Mouse (Mus musculus) heart, adult 8-10 months (tissue): Measurements from ENCODE around the gene Pdlim5. TPM values are rescaled to one million over a fixed set of nuclear protein-coding genes. Genes with fewer than 3 reads are reported as not detected.
A peak's percentile ranks its signal among the peaks of the same experiment; 100 is the strongest.
"Not testable (repeated sequence)": the region's sequence is repeated elsewhere in the genome, so short reads cannot be mapped to it uniquely, and the experiment has no call there.

ENCODE experiments used
- DNase-seq: peaks from one replicate; pipeline ENCODE4 v3.0.0; 2022; ENCODE audit warnings: low spot score
- total RNA-seq, 4 experiments: library from RNA; stranded (reverse); gene quantifications; 2 replicates each; pipeline ENCODE4 v1.2.4; 2022

Gene Pdlim5
- 100 to 1,000 TPM; 698 to 745 (median 734) TPM for total RNA-seq

- DNase-seq = peak; percentile 97
These were observed at the start of gene Pdlim5 for GRCm38 (mm10) chr3:142395520-142396193. Gene Pdlim5 (minus strand): TSS chr3:142395696.

GRCm38 (mm10) chr3:142443710-142444043 is 48.2 kb upstream of the Pdlim5 start:
- DNase-seq = no peak

GRCm38 (mm10) chr3:142443006-142443709 is 47.7 kb upstream of the Pdlim5 start:
- peak; percentile 94 for DNase-seq

GRCm38 (mm10) chr3:142442161-142442560 is 46.7 kb upstream of the Pdlim5 start:
- DNase-seq = no peak

- DNase-seq = no peak
These were observed 45.6 kb upstream of the Pdlim5 start for GRCm38 (mm10) chr3:142441142-142441541.

GRCm38 (mm10) chr3:142440191-142440590 is 44.7 kb upstream of the Pdlim5 start:
- peak; percentile 54 for DNase-seq

- peak; percentile 83 for DNase-seq
These were observed 44.1 kb upstream of the Pdlim5 start for GRCm38 (mm10) chr3:142439591-142440093.

GRCm38 (mm10) chr3:142438630-142439029 is 43.1 kb upstream of the Pdlim5 start:
- DNase-seq = not testable (repeated sequence)

GRCm38 (mm10) chr3:142436824-142437223 is 41.3 kb upstream of the Pdlim5 start:
- DNase-seq = no peak

- DNase-seq = no peak
These were observed 40.7 kb upstream of the Pdlim5 start for GRCm38 (mm10) chr3:142436212-142436611.

GRCm38 (mm10) chr3:142434786-142435168 is 39.3 kb upstream of the Pdlim5 start:
- DNase-seq = no peak

GRCm38 (mm10) chr3:142434127-142434785 is 38.8 kb upstream of the Pdlim5 start:
- no peak for DNase-seq

GRCm38 (mm10) chr3:142431481-142431880 is 36.0 kb upstream of the Pdlim5 start:
- no peak for DNase-seq

GRCm38 (mm10) chr3:142430048-142430447 is 34.6 kb upstream of the Pdlim5 start:
- no peak for DNase-seq

GRCm38 (mm10) chr3:142426806-142427205 is 31.3 kb upstream of the Pdlim5 start:
- no peak for DNase-seq

GRCm38 (mm10) chr3:142424134-142424533 is 28.6 kb upstream of the Pdlim5 start:
- no peak for DNase-seq

- DNase-seq = no peak
These were observed 28.0 kb upstream of the Pdlim5 start for GRCm38 (mm10) chr3:142423501-142423917.

- peak; percentile 58 for DNase-seq
These were observed 26.7 kb upstream of the Pdlim5 start for GRCm38 (mm10) chr3:142422229-142422628.

- DNase-seq = peak; percentile 57
These were observed 26.0 kb upstream of the Pdlim5 start for GRCm38 (mm10) chr3:142421470-142421869.

GRCm38 (mm10) chr3:142417996-142418395 is 22.5 kb upstream of the Pdlim5 start:
- DNase-seq = no peak

GRCm38 (mm10) chr3:142413345-142413885 is 17.9 kb upstream of the Pdlim5 start:
- DNase-seq = no peak

- no peak for DNase-seq
These were observed 15.4 kb upstream of the Pdlim5 start for GRCm38 (mm10) chr3:142410930-142411329.
